Mouse (Mus musculus) mature B cell (primary cell): Measurements from ENCODE around the gene Lancl3.

ENCODE experiments used
- in situ Hi-C: fragments of 300-500 bp; cut with MboI; formaldehyde crosslinking; loops from 2 replicates; pipeline ENCODE4 v1.14.3; 2019

The Lancl3 gene

GRCm38 (mm10) chrX:9199761-9200371 is at the start of gene Lancl3:
Gene Lancl3 (plus strand): TSS chrX:9199902.
- in situ Hi-C loops = no loop called here

GRCm38 (mm10) chrX:9179011-9179410 is 20.7 kb upstream of the Lancl3 start:
- in situ Hi-C loops = no loop called here

GRCm38 (mm10) chrX:9181570-9181969 is 18.1 kb upstream of the Lancl3 start:
- in situ Hi-C loops = no loop called here

GRCm38 (mm10) chrX:9200380-9200917 is 747 bp downstream of the Lancl3 start:
- in situ Hi-C loops = no loop called here

- in situ Hi-C loops = no loop called here
Measured at GRCm38 (mm10) chrX:9201954-9202353, 2.3 kb downstream of the Lancl3 start.

GRCm38 (mm10) chrX:9202781-9203405 is 3.2 kb downstream of the Lancl3 start:
- in situ Hi-C loops = no loop called here

- in situ Hi-C loops = no loop called here
Measured at GRCm38 (mm10) chrX:9205121-9205520, 5.4 kb downstream of the Lancl3 start.

DNA sequence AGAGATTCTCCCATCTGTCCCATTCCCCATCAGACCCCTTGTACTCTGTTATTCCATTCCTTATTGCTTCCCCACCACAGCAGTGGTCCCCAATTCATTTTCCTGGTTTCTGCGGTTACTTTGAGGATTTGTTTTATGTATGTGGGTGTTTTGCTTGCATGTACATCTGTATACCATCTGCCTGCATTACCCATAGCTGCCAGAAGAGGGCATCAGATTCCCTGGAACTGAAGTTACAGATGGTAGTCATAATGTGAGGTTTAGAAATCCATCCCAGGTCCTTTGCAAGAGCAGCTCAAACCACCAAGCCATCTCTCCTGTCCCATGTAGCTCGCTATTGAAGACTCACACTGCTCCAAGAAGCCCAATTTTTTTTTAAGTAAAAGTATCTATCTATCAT is 16.5 kb downstream of the Lancl3 start:
- in situ Hi-C loops = no loop called here

DNA sequence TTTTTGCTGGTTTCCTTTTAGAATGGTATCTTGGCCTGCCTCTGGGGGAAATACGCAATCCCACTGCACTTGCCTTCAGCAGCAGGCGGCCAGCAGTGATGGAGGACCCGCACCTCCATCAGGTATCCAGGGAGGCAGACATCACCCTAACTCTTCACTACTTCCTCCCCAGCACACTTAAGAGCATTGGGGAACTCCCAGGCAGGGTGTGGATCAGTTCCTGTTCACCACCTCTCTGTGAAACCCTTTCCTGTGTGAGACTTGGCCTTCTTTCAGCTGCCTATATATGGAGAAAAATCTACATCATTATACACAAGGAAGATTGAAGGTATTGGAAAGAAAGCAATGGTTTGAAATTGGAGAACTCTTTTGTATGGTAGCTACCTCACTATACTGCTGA is 19.9 kb downstream of the Lancl3 start:
- in situ Hi-C loops = no loop called here

GRCm38 (mm10) chrX:9221206-9221605 is 21.5 kb downstream of the Lancl3 start:
- in situ Hi-C loops = no loop called here

- in situ Hi-C loops = no loop called here
Measured at GRCm38 (mm10) chrX:9221736-9222135, 22.0 kb downstream of the Lancl3 start.

DNA sequence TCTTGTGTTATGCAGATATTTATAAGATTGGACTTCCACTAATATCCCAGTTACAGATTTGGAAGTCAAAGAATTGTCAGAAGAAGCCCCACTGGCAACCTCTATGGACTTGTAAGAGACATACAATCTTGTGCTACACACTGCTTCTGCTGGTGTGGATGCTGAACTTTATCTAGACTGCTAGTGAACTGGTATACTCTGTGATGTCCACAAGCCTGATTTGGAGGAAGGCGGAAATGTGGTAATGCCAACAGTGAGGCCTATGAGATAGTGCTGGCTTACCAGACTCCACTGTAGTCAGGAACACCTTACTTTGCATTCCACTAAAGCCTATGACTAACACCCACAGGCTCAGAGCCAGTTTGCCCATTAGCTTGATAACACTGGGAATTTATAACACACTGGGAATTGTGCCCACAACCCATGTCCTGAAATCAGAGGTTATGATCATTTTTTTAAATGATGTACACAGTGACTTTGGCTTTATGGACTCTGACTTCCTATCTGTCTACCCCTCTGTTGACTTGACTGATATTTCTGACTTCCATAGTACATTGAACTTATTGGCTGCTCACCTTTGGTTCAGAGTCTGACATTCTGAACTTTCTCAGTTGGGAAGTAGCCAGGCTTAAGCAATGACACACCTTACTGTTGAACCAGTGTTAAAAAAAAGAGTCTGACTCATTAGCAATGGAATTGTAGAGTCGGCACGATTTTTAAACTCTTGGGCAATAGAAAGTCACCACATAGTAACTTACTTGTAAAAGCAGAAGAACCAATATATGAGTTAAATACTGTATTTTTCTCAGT is 22.9 kb downstream of the Lancl3 start:
- in situ Hi-C loops = no loop called here

- in situ Hi-C loops = no loop called here
Measured at GRCm38 (mm10) chrX:9227105-9227504, 27.4 kb downstream of the Lancl3 start.

DNA sequence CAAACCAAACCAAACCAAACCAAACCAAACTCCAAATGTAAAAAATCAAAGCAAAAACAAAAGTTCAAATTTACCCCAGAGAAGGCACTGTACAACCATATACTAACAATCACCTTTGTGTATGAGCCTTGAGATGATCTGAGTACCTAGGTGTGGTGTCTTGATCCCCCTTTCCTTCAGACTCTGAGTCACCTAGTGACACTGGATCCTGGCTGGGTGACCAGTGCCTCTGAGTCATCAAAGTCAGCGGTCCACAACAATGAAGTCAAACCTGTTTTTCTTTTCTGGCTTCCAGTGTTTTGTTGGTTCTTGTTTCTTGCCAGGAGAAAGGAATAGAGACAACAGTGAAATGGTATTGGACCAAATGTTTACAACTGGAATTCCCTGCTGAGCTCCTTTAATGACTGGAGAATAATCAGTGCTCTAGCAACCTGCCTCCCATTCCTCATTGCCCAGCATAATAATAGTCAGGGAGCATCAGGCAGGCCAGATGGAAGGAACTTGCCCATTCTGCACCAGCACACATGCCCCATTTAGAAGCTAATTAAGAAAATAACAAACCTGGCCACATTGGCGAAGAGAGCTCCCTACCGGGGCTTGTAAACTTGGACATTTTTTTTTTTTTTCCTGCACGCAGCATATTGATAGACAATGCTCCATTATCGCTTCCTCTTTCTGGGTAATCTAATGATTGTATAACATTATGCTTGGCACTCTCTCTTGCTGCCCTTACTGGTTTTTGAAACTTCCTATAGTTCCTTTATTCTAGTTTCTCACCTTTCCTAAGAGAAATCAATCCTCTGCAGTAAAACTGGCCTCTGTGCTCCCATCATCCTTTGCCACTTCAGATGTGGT is 41.3 kb downstream of the Lancl3 start:
- in situ Hi-C loops = no loop called here

GRCm38 (mm10) chrX:9243381-9243864 is 43.7 kb downstream of the Lancl3 start:
- in situ Hi-C loops = no loop called here

DNA sequence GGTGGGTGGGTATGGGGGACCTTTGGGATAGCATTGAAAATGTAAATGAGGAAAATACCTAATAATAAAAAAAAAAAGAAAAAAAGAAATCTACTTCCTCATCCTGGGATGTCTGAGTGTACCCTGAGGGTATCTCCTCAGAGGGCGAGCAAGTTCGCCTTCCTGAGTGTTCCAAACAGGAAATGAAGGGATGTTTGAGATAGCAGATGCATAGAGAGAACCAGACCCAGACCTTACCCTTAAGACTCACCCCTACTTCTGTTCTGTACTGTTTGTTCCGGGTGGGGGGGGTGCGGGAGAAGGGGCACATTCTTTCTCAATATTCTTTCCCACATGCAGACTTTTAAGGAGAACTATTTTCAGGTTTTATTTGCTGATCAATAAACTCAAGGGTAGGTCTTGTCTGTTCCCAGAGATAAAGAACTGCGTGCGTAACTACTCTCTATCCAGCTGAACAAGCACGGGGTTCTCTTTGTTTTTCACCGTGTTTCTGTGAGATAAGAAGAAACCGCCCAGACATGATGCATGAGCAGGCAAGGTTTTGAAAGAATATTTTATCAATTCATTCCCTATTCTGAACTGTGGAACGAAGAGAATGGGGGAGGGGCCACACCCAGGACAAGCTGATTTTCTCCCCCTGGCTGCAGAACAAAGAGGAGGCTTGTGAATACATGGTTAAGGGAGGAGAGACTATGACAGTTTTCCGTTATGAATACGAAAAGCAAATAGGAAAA is 45.1 kb downstream of the Lancl3 start:
- in situ Hi-C loops = no loop called here

- in situ Hi-C loops = no loop called here
Measured at GRCm38 (mm10) chrX:9248911-9249310, 49.2 kb downstream of the Lancl3 start.

DNA sequence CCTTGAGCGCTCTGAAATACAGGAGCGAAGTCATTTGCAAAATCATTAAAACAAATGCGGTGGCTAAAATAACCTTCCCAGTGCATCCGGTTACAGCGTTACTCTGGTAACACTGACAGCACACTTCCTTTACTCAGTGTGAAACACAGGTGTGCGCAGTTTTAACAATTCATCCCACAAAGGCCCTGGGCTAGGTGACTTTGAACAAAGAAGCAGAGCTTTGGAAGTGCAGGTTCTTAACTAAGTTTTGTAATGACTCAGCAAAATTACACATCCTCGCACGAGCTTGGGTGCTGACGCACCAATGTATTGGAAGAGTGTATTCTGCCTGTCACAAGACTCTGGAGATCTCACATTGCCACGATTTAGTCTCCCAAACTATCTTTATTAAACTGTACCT is 54.3 kb downstream of the Lancl3 start:
- in situ Hi-C loops = no loop called here

DNA sequence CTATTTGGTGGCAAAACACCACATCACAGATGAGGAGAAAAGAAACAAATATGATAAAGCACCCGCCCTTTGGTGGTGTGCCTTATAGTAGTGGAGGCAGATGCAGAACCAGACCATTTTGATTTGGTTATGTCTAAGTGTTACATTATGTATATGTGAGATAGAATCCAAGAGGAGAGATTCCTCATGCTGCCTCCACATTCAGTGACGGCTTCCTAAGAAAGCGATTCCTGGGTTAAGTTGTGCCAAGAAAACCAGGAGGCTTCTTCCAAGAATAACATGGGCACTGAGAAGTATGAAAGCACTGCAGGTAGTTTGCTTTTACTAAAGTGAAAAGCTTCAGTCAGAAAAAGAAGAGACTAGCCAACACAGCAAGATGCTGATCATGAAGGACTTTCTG is 55.2 kb downstream of the Lancl3 start:
- in situ Hi-C loops = no loop called here

DNA sequence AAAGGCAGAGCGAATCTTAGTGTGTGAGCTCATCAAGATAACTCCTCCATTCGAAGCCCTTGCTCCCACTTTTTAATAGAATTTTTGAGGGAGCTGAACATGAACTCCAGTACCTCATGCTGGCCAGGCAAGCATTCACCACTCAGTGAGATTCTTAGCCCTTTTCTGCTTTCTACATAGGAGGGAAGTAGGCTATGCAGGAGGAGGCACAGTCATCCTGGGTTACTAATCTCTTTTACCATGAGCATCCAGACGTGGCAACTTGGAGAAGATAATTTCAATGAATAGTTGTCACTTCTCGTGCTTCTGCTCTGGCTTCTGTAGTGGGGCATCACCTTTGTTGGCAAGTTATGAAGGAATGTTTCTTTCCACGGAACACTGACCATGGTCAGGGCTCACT is 57.1 kb downstream of the Lancl3 start, which contains the start of gene Gm14862:
Gene Gm14862 (minus strand): TSS at position 134 of the 400 bp plus-strand sequence.
- in situ Hi-C loops = no loop called here

- in situ Hi-C loops = no loop called here
Measured at GRCm38 (mm10) chrX:9257831-9258230, 58.1 kb downstream of the Lancl3 start.
